Mouse (Mus musculus) R1 (cell line): Measurements from ENCODE around the gene Parp11.

Source experiments
- DNase-seq: peaks from one replicate; pipeline ENCODE4 v3.0.0-alpha.2; 2018; ENCODE audit warnings: low read depth, low spot score

The Parp11 gene

DNA sequence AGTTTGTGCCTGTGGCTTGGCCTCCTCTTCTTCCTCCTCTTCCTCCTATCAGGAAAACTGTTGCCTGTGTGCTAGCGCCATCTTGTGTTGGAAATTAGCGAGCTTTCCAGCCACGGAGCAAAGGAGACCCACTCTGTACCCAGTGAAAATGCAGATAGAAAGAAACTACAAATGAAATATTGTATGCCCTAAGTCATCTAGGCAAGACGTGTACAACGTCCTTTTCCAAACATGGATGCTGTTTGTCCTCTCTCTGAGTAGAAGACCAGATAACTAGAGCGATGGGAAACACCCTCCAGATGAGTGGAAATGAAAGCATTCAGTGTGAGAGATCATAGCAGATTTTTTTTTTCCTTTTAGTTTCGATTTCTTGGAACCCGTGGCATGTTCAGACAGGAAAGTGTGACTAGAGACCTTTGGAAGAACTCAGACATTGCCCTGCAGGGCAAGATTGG lies at the start of gene Parp11:
TSS of gene Parp11 (plus strand) at position 405 of the 455 bp plus-strand sequence.
- DNase-seq = peak; percentile 39

- DNase-seq = peak; percentile 76
Measured at GRCm38 (mm10) chr6:127398073-127398472, 48.6 kb upstream of the Parp11 start.

GRCm38 (mm10) chr6:127401419-127401818 lies 45.2 kb upstream of the Parp11 start:
- DNase-seq = no peak

DNA sequence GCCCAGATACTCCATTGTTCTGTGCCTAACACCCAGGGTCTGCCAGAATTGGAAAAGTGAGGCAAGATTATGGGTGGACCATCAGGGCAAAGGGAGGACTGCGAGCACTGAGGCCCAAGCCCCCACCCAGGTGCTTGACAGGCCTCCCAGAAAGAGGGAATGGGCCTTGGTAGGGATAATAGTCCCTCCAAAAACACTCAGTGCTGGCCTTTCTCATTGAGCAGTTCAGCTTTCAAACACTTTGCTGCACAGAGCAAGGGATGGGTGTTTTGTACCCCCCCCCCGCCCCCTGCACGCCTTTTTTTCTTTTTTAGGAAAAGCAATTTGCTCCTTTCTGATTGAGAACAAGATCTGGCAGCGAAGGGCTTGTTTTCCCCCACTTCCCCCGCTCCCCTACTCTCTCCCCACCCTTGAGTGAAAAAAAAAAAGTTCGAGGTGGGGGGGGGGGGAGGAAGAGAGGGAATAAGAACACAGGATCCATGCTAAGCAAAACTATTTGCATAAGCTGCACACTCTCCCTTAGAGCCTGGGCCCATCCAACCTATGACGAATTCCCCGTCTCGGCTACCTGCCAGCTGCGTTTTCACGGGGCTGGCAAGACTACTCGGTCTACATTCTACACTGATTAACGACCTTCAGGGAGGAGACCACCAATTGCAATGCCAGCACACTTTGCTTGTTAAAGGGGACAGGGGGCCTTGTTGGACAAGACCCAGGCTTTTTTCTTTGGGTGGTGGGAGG lies 42.4 kb upstream of the Parp11 start:
- DNase-seq = no peak

- DNase-seq = no peak
Measured at GRCm38 (mm10) chr6:127405682-127406081, 41.0 kb upstream of the Parp11 start.

DNA sequence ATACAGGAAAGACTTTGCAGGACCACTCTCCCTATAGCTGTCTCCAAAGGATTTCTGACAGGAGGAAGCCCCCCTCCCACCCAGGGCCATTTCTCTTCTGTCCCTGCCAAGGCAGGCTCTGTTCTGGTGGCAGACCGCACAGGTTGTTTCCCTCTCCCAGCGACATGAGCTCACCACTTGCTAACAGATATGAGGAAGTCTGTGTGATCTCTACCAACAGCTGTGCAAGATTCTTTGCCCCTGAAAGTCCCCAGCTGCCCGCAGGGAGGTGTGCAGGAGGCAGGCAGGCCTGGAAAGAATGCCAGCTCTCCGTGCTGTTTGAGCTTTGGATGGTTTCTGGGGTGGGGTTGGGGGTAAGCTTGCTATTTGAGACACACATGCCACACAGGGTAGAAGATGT lies 38.9 kb upstream of the Parp11 start:
- DNase-seq = no peak

DNA sequence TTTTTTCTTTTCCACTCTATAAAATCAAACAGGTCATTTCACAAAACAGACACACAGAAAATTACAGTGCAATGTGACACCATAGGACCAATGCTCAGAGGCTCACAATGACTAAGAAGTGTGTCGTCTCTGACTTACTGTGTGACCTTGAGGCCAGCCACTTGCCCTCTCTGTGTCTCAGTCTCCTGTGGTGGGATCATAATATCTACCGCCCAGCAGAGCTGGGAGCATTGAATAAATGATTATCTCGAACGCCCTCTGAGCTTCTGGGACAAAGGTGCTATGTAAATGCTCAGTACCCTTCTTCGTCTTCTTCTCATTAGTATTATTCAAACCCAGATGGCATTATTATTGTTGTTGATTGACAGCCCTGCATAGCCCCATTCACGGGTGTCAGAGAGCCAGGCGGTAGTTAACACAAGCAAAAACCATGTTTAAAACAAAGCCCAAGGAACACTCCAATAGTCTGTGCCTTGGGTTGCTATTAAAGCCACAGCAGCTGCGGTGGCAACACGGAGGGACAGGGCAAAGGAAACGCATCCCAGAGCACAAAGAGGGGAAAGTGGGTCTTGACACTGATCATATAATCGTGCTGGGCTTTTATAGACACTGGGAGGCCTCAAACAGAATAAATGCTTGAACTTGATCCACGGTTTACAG lies 29.0 kb upstream of the Parp11 start:
- no peak for DNase-seq

- DNase-seq = no peak
Measured at GRCm38 (mm10) chr6:127418322-127418721, 28.3 kb upstream of the Parp11 start.

- no peak for DNase-seq
Measured at GRCm38 (mm10) chr6:127420115-127420514, 26.5 kb upstream of the Parp11 start.

GRCm38 (mm10) chr6:127425095-127425494 lies 21.5 kb upstream of the Parp11 start:
- no peak for DNase-seq

GRCm38 (mm10) chr6:127430716-127431115 lies 15.9 kb upstream of the Parp11 start:
- DNase-seq = no peak

DNA sequence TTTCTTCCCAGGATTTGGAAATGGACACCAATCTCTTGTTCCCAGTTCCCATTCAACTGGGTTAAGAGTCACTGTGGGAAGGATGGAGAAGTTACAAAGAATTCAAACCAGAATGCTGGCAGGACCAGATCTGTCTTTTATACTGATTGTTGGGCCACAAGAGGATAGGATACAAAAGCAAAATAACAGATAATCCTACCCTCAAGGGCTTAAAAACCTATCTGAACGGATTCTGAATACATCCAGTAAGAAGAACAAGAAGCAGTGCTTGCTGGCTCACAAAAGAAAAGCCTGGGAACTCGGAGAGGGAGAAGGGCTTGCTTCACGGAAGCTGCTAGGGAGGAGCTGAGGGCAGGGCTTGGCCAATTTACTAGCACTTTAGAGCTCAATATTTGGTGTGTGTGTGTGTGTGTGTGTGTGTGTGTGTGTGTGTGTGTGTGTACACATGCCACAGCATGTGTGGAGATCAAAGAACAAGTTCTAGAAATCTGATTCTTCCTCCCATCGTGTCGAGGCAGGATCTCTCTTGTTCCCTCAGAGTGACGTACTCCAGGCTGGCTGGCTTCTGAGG lies 15.4 kb upstream of the Parp11 start:
- DNase-seq = no peak

DNA sequence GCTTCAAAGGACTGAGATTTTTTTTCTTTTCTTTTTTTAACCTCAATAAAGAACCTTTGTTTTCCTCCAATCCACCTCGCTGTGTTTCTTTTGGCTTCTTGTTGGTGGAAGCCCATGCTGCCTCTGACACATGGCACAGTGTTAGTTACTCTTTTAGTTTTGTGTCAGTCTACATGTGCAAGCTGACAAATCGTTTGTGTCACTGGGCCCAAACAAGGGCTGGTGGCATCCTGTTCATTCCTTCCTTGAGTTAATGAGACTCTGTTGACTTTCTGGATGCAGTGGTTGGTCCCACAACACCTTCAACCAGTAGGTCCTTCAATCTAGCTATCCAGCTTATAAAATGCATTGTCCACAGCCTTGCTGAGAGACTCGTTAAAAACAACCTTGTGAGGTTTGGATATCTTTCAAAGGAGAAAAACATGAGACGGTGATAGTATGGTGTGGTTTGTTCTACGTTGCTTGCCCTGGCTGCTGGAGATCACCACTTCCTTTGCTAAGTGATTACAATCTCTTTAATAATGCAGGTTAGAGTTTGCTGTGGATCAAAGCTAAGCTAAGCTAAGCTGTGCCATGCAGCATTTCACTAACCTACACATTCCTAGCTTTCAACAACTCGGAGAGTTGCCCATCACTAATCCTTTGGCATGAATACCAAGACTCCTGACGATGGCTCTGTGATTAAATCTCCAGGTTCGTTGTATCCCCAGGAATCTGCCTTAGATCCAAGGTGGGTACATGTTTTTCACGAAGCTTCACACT lies 12.6 kb upstream of the Parp11 start:
- DNase-seq = no peak

- DNase-seq = no peak
Measured at GRCm38 (mm10) chr6:127434648-127434984, 12.0 kb upstream of the Parp11 start.

- DNase-seq = no peak
Measured at GRCm38 (mm10) chr6:127439063-127439462, 7.6 kb upstream of the Parp11 start.

- DNase-seq = no peak
Measured at GRCm38 (mm10) chr6:127439540-127440195, 7.0 kb upstream of the Parp11 start.

GRCm38 (mm10) chr6:127440416-127441104 lies 6.1 kb upstream of the Parp11 start:
- peak; percentile 51 for DNase-seq

GRCm38 (mm10) chr6:127442584-127442983 lies 4.1 kb upstream of the Parp11 start:
- no peak for DNase-seq

- DNase-seq = no peak
Measured at GRCm38 (mm10) chr6:127443910-127444309, 2.7 kb upstream of the Parp11 start.

DNA sequence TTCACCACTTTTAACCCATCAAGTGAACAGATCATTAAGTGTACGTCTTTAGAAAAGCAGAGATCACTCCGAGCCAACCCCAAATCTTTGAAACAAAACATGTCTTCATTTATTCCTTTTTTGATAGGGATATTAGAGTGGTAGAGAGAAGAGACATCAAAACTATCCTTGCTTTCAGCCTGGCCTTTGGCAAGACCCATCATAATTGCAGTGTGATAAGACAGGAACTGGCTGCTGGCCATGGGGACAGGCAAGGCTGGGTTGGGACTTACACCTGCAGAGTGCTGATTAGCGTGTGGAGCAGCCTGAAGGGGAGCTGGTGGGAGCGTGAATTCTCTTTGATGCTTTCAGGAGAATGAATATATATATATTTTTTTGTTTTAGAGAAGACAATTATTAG lies 2.2 kb upstream of the Parp11 start:
- DNase-seq = no peak
